Mouse (Mus musculus) erythroblast, adult 5-6 weeks (primary cell): ENCODE results near the gene Crispld2. TPM values are rescaled to one million over a fixed set of nuclear protein-coding genes. Genes with fewer than 3 reads are reported as not detected.
A peak's percentile ranks its signal among the peaks of the same experiment; 100 is the strongest.

Experiments used
- ATAC-seq: replicated peaks from 2 replicates; pipeline ENCODE4 v1.8.0; 2016; ENCODE audit warnings: moderate number of reproducible peaks, mild to moderate bottlenecking, moderate TSS enrichment, inconsistent platforms; ENCODE audit not compliant: poor library complexity, low FRiP score, severe bottlenecking
- total RNA-seq, 2 experiments: library from RNA; stranded (forward) in 1 of 2; stranded (reverse) in 1 of 2; fragments of 150-400 nt in 1 of 2; fragments of 200-764, 138-1000 nt in 1 of 2; gene quantifications; 2 replicates each; pipeline versions ENCODE4 v1.2.3 to v1.2.4; 2015 to 2017; ENCODE audit warnings: low replicate concordance in 2 of 2

Gene Crispld2
- total RNA-seq (2015; ENCODE audit: low replicate concordance): 1.9 and 3.1 TPM in 2 replicates
- 2.9 and 3.0 TPM in 2 replicates for total RNA-seq (2017; ENCODE audit: low replicate concordance)

GRCm38 (mm10) chr8:119992249-119992648 is at the start of gene Crispld2:
TSS of gene Crispld2 (plus strand) at chr8:119992438.
- ATAC-seq: 0 out of 2 replicates have a peak, but pooled peaks have one; percentile 48

GRCm38 (mm10) chr8:119943616-119944015 is 48.6 kb upstream of the Crispld2 start:
- no peak for ATAC-seq

- ATAC-seq: peak; percentile 66
Observed at GRCm38 (mm10) chr8:119944096-119944811, 48.0 kb upstream of the Crispld2 start.

- ATAC-seq: no peak
Observed at GRCm38 (mm10) chr8:119946326-119946865, 45.8 kb upstream of the Crispld2 start.

GRCm38 (mm10) chr8:119947653-119948052 is 44.6 kb upstream of the Crispld2 start:
- no peak for ATAC-seq

- ATAC-seq: no peak
Observed at GRCm38 (mm10) chr8:119948340-119948739, 43.9 kb upstream of the Crispld2 start.

- ATAC-seq: no peak
Observed at GRCm38 (mm10) chr8:119952282-119952681, 40.0 kb upstream of the Crispld2 start.

- no peak for ATAC-seq
Observed at GRCm38 (mm10) chr8:119952747-119953146, 39.5 kb upstream of the Crispld2 start.

GRCm38 (mm10) chr8:119955333-119955732 is 36.9 kb upstream of the Crispld2 start:
- ATAC-seq: no peak

- ATAC-seq: no peak
Observed at GRCm38 (mm10) chr8:119958076-119958475, 34.2 kb upstream of the Crispld2 start.

GRCm38 (mm10) chr8:119960531-119961104 is 31.6 kb upstream of the Crispld2 start:
- no peak for ATAC-seq

- ATAC-seq: no peak
Observed at GRCm38 (mm10) chr8:119964859-119965258, 27.4 kb upstream of the Crispld2 start.

- ATAC-seq: peak; percentile 34; the same call in 1 of the 2 replicates
Observed at GRCm38 (mm10) chr8:119967435-119967834, 24.8 kb upstream of the Crispld2 start.

GRCm38 (mm10) chr8:119970169-119970568 is 22.1 kb upstream of the Crispld2 start:
- ATAC-seq: no peak

- no peak for ATAC-seq
Observed at GRCm38 (mm10) chr8:119972558-119972957, 19.7 kb upstream of the Crispld2 start.

- ATAC-seq: no peak
Observed at GRCm38 (mm10) chr8:119978770-119979381, 13.4 kb upstream of the Crispld2 start.

GRCm38 (mm10) chr8:119981253-119981652 is 11.0 kb upstream of the Crispld2 start:
- ATAC-seq: no peak

- ATAC-seq: peak; percentile 74
Observed at GRCm38 (mm10) chr8:119984085-119984484, 8.2 kb upstream of the Crispld2 start.

GRCm38 (mm10) chr8:119986174-119986573 is 6.1 kb upstream of the Crispld2 start:
- ATAC-seq: no peak

GRCm38 (mm10) chr8:119988087-119988486 is 4.2 kb upstream of the Crispld2 start:
- ATAC-seq: no peak

- ATAC-seq: no peak
Observed at GRCm38 (mm10) chr8:119994114-119994513, 1.9 kb downstream of the Crispld2 start.
